Mouse (Mus musculus) embryo, embryonic 11.5 days (tissue): Measurements from ENCODE around the gene Mrpl1.

ENCODE experiments used
- DNase-seq: peaks from one replicate; pipeline ENCODE4 v3.0.0-alpha.2; 2012; ENCODE audit warnings: low read depth, low spot score

Gene Mrpl1

GRCm38 (mm10) chr5:96207531-96207930 lies 1.8 kb upstream of the Mrpl1 start:
- no peak for DNase-seq

GRCm38 (mm10) chr5:96208543-96208942 lies 750 bp upstream of the Mrpl1 start:
- no peak for DNase-seq

GRCm38 (mm10) chr5:96209916-96210583 lies 757 bp downstream of the Mrpl1 start:
- peak; percentile 88 for DNase-seq

- DNase-seq: no peak
These were observed 9.4 kb downstream of the Mrpl1 start for GRCm38 (mm10) chr5:96218648-96219047.

- DNase-seq: no peak
These were observed 10.2 kb downstream of the Mrpl1 start for GRCm38 (mm10) chr5:96219512-96219911.

- DNase-seq: no peak
These were observed 12.0 kb downstream of the Mrpl1 start for GRCm38 (mm10) chr5:96221298-96221697.

- DNase-seq: no peak
These were observed 12.7 kb downstream of the Mrpl1 start for GRCm38 (mm10) chr5:96221812-96222585.

GRCm38 (mm10) chr5:96222964-96223363 lies 13.7 kb downstream of the Mrpl1 start:
- no peak for DNase-seq

GRCm38 (mm10) chr5:96226490-96226889 lies 17.2 kb downstream of the Mrpl1 start:
- DNase-seq: no peak

GRCm38 (mm10) chr5:96228967-96229366 lies 19.7 kb downstream of the Mrpl1 start:
- no peak for DNase-seq

- DNase-seq: no peak
These were observed 29.5 kb downstream of the Mrpl1 start for GRCm38 (mm10) chr5:96238797-96239196.

- DNase-seq: no peak
These were observed 31.6 kb downstream of the Mrpl1 start for GRCm38 (mm10) chr5:96240856-96241255.

GRCm38 (mm10) chr5:96244511-96244910 lies 35.2 kb downstream of the Mrpl1 start:
- no peak for DNase-seq

- no peak for DNase-seq
These were observed 44.7 kb downstream of the Mrpl1 start for GRCm38 (mm10) chr5:96253995-96254394.

GRCm38 (mm10) chr5:96255166-96255565 lies 45.9 kb downstream of the Mrpl1 start:
- no peak for DNase-seq

GRCm38 (mm10) chr5:96258210-96258609 lies 48.9 kb downstream of the Mrpl1 start:
- DNase-seq: no peak

GRCm38 (mm10) chr5:96267017-96267702 lies 57.9 kb downstream of the Mrpl1 start:
- DNase-seq: peak; percentile 56

GRCm38 (mm10) chr5:96271070-96271469 lies 61.8 kb downstream of the Mrpl1 start:
- DNase-seq: no peak

- no peak for DNase-seq
These were observed 96.5 kb downstream of the Mrpl1 start for GRCm38 (mm10) chr5:96305786-96306185.

GRCm38 (mm10) chr5:96306271-96306670 lies 97.0 kb downstream of the Mrpl1 start:
- DNase-seq: no peak

GRCm38 (mm10) chr5:96306826-96307225 lies 97.5 kb downstream of the Mrpl1 start:
- no peak for DNase-seq

- no peak for DNase-seq
These were observed 98.8 kb downstream of the Mrpl1 start for GRCm38 (mm10) chr5:96308086-96308485.

GRCm38 (mm10) chr5:96308645-96309044 lies 99.4 kb downstream of the Mrpl1 start:
- DNase-seq: no peak
